Mouse (Mus musculus) ES-E14 (cell line): ENCODE data around the gene Rgs3.

Experiments used
- CHD2 ChIP-seq: IDR thresholded peaks from 2 replicates; pipeline ENCODE4 v1.6.1; 2014; ENCODE audit warnings: mild to moderate bottlenecking, low read depth, low read length, inconsistent platforms
- MAFK ChIP-seq: IDR thresholded peaks from 2 replicates; pipeline ENCODE4 v1.6.1; 2014; ENCODE audit warnings: mild to moderate bottlenecking, low read depth, low read length, inconsistent platforms; ENCODE audit not compliant: insufficient read depth

DNA sequence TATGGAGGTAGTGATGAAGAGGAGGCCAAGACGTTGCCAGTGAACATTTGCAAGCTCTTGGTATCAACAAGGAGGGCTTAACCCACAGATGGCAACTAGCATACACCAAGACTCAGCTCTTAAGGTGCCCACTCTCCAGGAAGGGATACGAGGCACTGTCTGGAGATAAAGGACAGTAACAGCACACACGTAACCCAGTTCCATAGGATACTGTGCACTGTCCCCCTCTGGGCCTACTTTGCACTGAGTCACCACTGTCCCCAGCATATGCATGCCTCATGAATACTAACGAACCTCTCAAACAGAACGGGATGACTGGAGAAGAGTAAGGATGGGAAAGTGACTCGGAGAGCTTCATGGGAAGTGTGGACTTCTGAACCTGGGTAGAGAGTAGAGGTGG, 48.2 kb downstream of the Rgs3 start:
- TF ChIP-seq MAFK (no peak), CHD2 (no peak)
